Comparison of ENCODE assay signal across 8 mouse cellular contexts in genomic region chr11:31713116-31713515, GRCm38 (mm10). TPM values are rescaled to one million over a fixed set of nuclear protein-coding genes. Genes with fewer than 3 reads are reported as not detected.
DNase-seq lines count a peak whose midpoint lies in the region; ATAC-seq and TF ChIP-seq lines count a peak whose summit lies in the region.

No protein-coding gene starts in this region.

- H3K4me1 ChIP-seq in neural tube, embryonic 13.5 days (replicated peaks): peaks cover 16% of the 10 kb centered on the region
- H3K4me1 ChIP-seq in hindbrain, embryonic 11.5 days (replicated peaks; ENCODE audit: control insufficient read depth, insufficient read depth, low read length): no peaks in the 10 kb centered on the region

- no peaks in the 10 kb centered on the region for H3K36me3 ChIP-seq in neural tube, embryonic 13.5 days
- H3K36me3 ChIP-seq in hindbrain, embryonic 11.5 days (ENCODE audit: control insufficient read depth, insufficient read depth, low read length): no peaks in the 10 kb centered on the region

- peak overlapping the region; percentile 63 for H3K4me3 ChIP-seq in gastrocnemius, adult 2 months
- no peak overlapping the region for H3K4me3 ChIP-seq in neural tube, embryonic 13.5 days
- H3K4me3 ChIP-seq in hindbrain, embryonic 11.5 days (ENCODE audit: low read depth, low read length): no peak overlapping the region

- intact Hi-C loops in gastrocnemius, adult 2 months (cut with DNase I): loop anchor here (5.0 kb wide), 1 partner anchor 159 kb away; the partner anchor contains the start of gene Cpeb4

- H3K27ac ChIP-seq in gastrocnemius, adult 2 months: peak overlapping the region; percentile 94
- H3K27ac ChIP-seq in neural tube, embryonic 13.5 days (replicated peaks): 0 out of 2 replicates have a peak overlapping the region, but pooled peaks have one; percentile 33
- H3K27ac ChIP-seq in hindbrain, embryonic 11.5 days (ENCODE audit: low read depth, low read length): 0 out of 2 replicates have a peak overlapping the region, but pooled peaks have one; percentile 5

- no peak for TF ChIP-seq CTCF in gastrocnemius, adult 2 months (IDR thresholded peaks at IDR 0.05)

- no peaks in the 10 kb centered on the region for H3K27me3 ChIP-seq in neural tube, embryonic 13.5 days
- H3K27me3 ChIP-seq in hindbrain, embryonic 11.5 days (ENCODE audit: control insufficient read depth, insufficient read depth, low read length): no peaks in the 10 kb centered on the region

- DNase-seq in gastrocnemius, adult 2 months: peak; percentile 33
- DNase-seq in gastrocnemius, adult 8-10 months (ENCODE audit: low spot score in 2 of 2): no peak
- DNase-seq in neural tube, embryonic 10.5 days (ENCODE audit: extremely low spot score, low spot score): no peak
- no peak for DNase-seq in hindbrain, embryonic 11.5 days (ENCODE audit: low spot score)
- DNase-seq in retina, embryonic 14.5 days (ENCODE audit: low spot score): peak; percentile 68
- no peak for DNase-seq in c-Kit-positive CD71-positive TER-119-positive erythroid progenitor cells, embryonic 14.5 days (ENCODE audit: low spot score)
- no peak for DNase-seq in right cerebral cortex, postnatal 36 days (ENCODE audit: low spot score in 2 of 2)

- no peak overlapping the region for H3K9ac ChIP-seq in neural tube, embryonic 13.5 days
- H3K9ac ChIP-seq in hindbrain, embryonic 11.5 days (ENCODE audit: low read depth, low read length): no peak overlapping the region

- 0 out of 2 replicates have a peak, but pooled peaks cover under 1% of the 10 kb centered on the region for H3K9me3 ChIP-seq in neural tube, embryonic 13.5 days
- no peaks in the 10 kb centered on the region for H3K9me3 ChIP-seq in hindbrain, embryonic 11.5 days (ENCODE audit: control insufficient read depth, low read length)

- no peak for ATAC-seq in neural tube, embryonic 13.5 days (ENCODE audit: low read depth)
- no peak for ATAC-seq in hindbrain, embryonic 11.5 days (ENCODE audit: low FRiP score)

- H3K4me2 ChIP-seq in neural tube, embryonic 13.5 days: no peak overlapping the region
- no peak overlapping the region for H3K4me2 ChIP-seq in hindbrain, embryonic 11.5 days (replicated peaks; ENCODE audit: low read depth, low read length)

- WGBS in neural tube, embryonic 13.5 days: 39% methylated on average over 8 of the region's 8 CpGs
- WGBS in hindbrain, embryonic 11.5 days: 39% methylated on average over 8 of the region's 8 CpGs

RNA-seq across cellular contexts. Expression of gene Bod1, which starts 41.4 kb away (rescaled TPM):
- 100 to 1,000 TPM; 137 to 158 TPM for total RNA-seq in gastrocnemius, adult 2 months (2021)
- total RNA-seq in gastrocnemius, adult 8-10 months (2022): 100 to 1,000 TPM; 162 to 214 (median 179) TPM
- polyA plus RNA-seq in neural tube, embryonic 13.5 days (2015; fragmentation: Nextera tagmentation; extraction: Ambion mirVana): 137 and 146 TPM in 2 replicates
- polyA plus RNA-seq in hindbrain, embryonic 11.5 days (2014; fragmentation: Nextera tagmentation; extraction: Ambion mirVana): 149 and 164 TPM in 2 replicates

Comparison
In these comparisons a context has a peak if more than half of its experiments do, and no peak if none do; other contexts are left out.
1. DNase-seq: peak in gastrocnemius, adult 2 months (single experiment) and retina, embryonic 14.5 days (single experiment); none in gastrocnemius, adult 8-10 months (0 of 2), neural tube, embryonic 10.5 days (single experiment), hindbrain, embryonic 11.5 days (single experiment), c-Kit-positive CD71-positive TER-119-positive erythroid progenitor cells, embryonic 14.5 days (single experiment) and right cerebral cortex, postnatal 36 days (0 of 2).
2. H3K27ac ChIP-seq: peak in every context shown above with its lines; median percentile 94 in gastrocnemius, adult 2 months; 33 in neural tube, embryonic 13.5 days; 5 in hindbrain, embryonic 11.5 days.